Mouse (Mus musculus) lung, embryonic 14.5 days (tissue): Measurements from ENCODE around the gene Cxcl17. TPM values are rescaled to one million over a fixed set of nuclear protein-coding genes. Genes with fewer than 3 reads are reported as not detected.
A peak's percentile ranks its signal among the peaks of the same experiment; 100 is the strongest.
"Not testable (repeated sequence)": the region's sequence is repeated elsewhere in the genome, so short reads cannot be mapped to it uniquely, and the experiment has no call there.

Source experiments
- ATAC-seq: fragments of 200-750 bp; cut with Nextera tagmentation; 2 replicates; pipeline ENCODE4 v1.8.0; 2017; ENCODE audit warnings: mild to moderate bottlenecking, moderate TSS enrichment, moderate library complexity; ENCODE audit not compliant: insufficient read depth
- DNase-seq: peaks from one replicate; pipeline ENCODE4 v3.0.0-alpha.2; 2015
- H3K27ac ChIP-seq: fragments of 300-500 bp; sonication (generic); 2 replicates; pipeline ENCODE4 v1.5.1; 2014; ENCODE audit warnings: low read depth, mild to moderate bottlenecking, moderate library complexity
- H3K27me3 ChIP-seq: fragments of 300-500 bp; sonication (generic); 2 replicates; pipeline ENCODE4 v1.6.1; 2014; ENCODE audit warnings: low read length, control low read depth; ENCODE audit not compliant: insufficient read depth
- H3K36me3 ChIP-seq: fragments of 300-500 bp; sonication (generic); 2 replicates; pipeline ENCODE4 v1.6.1; 2014; ENCODE audit warnings: control low read depth; ENCODE audit not compliant: insufficient read depth
- H3K4me1 ChIP-seq: fragments of 300-500 bp; sonication (generic); 2 replicates; pipeline ENCODE4 v1.6.1; 2014; ENCODE audit warnings: antibody characterized with exemption, control low read depth; ENCODE audit not compliant: insufficient read depth
- H3K4me2 ChIP-seq: fragments of 300-500 bp; sonication (generic); 2 replicates; pipeline ENCODE4 v1.6.1; 2014; ENCODE audit warnings: mild to moderate bottlenecking
- H3K4me3 ChIP-seq: fragments of 300-500 bp; sonication (generic); 2 replicates; pipeline ENCODE4 v1.5.1; 2014; ENCODE audit warnings: low read depth, low read length
- H3K9ac ChIP-seq: fragments of 300-500 bp; sonication (generic); 2 replicates; pipeline ENCODE4 v1.6.1; 2014
- H3K9me3 ChIP-seq: fragments of 300-500 bp; sonication (generic); 2 replicates; pipeline ENCODE4 v1.6.1; 2016; ENCODE audit warnings: low read depth, low read length, control low read depth
- CTCF ChIP-seq: IDR thresholded peaks from 2 replicates; pipeline ENCODE4 v1.5.1; 2016; ENCODE audit warnings: antibody characterized with exemption, low read depth
- WGBS: fragments of 180-500 bp; shearing (Covaris S2); extraction: QIAGEN DNeasy Blood & Tissue Kit; methylation state at CpG from one replicate; pipeline ENCODE4 v1.1.7; 2014; 5-methylcytosine and 5-hydroxymethylcytosine counted together
- polyA plus RNA-seq: library from polyadenylated mRNA; unstranded; fragments of >200 nt; fragmentation: Nextera tagmentation; extraction: Ambion mirVana; gene quantifications from 2 replicates; pipeline ENCODE4 v1.2.1, GENCODE M21; 2014

Cxcl17 gene
- not detected in 2 replicates for polyA plus RNA-seq

DNA sequence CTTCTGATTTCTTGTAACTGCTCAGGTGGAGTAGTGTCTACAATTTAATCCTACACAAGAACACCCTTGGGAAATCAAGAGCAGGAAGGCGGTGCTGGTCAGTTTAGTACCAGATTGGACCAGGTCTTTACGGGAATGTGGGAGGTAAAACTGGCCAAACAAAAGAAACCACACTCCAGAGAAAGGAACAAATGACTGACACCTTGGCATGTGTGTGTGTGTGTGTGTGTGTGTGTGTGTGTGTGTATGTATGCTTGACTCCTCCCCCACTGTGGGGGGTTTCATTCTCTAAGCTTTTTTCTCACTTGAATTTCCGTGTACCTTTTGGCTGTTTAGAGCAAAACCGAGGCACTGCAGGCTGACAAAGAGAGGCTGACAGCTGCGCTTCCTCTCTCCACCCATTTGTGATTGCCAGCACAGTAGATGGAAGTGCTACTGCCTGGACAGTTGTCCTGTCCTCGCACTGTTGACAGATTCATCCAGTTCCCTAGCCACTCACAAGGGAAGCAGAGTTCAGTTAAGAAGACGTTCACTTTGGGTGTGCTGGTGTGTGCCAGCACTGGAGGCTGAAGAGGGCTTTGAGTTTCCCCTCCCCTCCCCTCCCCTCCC, at the start of gene Cxcl17:
TSS of gene Cxcl17 (minus strand) at position 54 of the 609 bp plus-strand sequence.
- Histone ChIP-seq H3K36me3 (no peaks in the 10 kb centered on the region), H3K27me3 (no peaks in the 10 kb centered on the region), H3K4me1 (no peaks in the 10 kb centered on the region), H3K4me2 (no peak within 1 kb of the TSS), H3K9me3 (no peaks in the 10 kb centered on the region), H3K4me3 (no peak within 1 kb of the TSS), H3K27ac (no peak within 1 kb of the TSS), H3K9ac (no peak within 1 kb of the TSS)
- ATAC-seq (no peak), DNase-seq (peak; percentile 28)
- 38% methylated on average over 7 of the region's 7 CpGs for WGBS
- TF ChIP-seq CTCF: no peak

GRCm38 (mm10) chr7:25462033-25462337, 49.3 kb upstream of the Cxcl17 start:
- not testable (repeated sequence) for H3K36me3 ChIP-seq, H3K27me3 ChIP-seq, ATAC-seq, H3K4me1 ChIP-seq, H3K4me2 ChIP-seq, H3K9ac ChIP-seq, H3K9me3 ChIP-seq, DNase-seq, H3K4me3 ChIP-seq, H3K27ac ChIP-seq
- whole genome bisulfite sequencing: no CpG with 5 or more reads among the region's 1 CpGs

DNA sequence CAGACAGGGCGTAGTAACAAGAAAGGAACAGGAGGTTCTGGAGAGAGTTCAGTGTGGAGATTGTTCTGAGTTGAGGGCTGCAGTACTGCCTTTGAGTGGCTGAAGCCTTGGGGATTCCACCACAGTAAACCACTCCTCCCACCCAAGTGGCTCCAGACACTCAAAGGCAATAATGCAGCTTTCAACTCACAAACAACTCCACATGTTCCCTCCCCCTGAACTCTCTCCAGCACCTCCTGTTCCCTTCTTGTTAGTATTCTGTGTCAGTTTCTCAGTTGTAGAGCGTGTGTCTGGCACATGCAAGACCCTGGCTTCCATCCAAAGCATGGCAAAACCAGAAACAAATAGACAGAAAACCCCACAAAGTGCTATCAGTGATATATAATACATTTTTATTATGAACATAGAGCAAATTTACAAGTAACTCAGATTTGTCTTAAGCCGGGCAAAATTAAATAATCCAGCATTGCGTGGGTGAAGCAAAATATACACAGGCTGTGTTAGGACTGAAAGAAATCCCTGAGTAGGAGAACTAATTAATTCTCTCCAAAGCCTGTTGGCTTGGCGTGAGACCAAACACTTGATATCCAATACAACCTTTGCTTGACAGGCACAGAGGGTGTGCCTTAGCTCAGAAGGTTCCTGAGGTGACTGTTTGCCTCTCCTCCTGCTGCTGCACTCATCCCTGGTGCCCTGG, 48.8 kb upstream of the Cxcl17 start:
- 48% methylated on average over 4 of the region's 5 CpGs for WGBS
- DNase-seq: not testable (repeated sequence)

DNA sequence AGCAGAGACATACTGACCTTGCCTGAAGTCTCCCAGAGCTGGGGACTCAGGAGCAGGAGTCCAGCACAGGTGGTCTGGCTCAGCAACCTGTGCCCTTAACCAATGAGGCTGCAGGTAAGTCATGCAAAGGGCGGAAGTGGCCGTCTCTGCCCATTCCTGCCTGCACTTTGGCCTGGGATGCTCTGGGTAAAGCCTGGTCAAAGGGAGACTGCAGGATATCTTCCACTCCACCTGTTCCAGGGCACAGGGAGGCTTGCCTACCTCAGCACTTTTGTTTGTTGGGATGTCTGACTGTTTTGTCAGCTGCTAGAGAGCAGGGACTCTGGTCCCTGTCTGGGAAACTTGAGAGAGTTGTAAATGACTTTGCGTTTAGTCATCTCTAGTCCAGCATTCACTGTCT, 39.4 kb upstream of the Cxcl17 start:
- no peak overlapping the region for H3K4me3 ChIP-seq
- no peaks in the 10 kb centered on the region for H3K9me3 ChIP-seq
- no peaks in the 10 kb centered on the region for H3K4me1 ChIP-seq
- ATAC-seq (no peak), DNase-seq (no peak)
- no peak overlapping the region for H3K4me2 ChIP-seq
- H3K9ac ChIP-seq: no peak overlapping the region
- no peak overlapping the region for H3K27ac ChIP-seq
- TF ChIP-seq CTCF: no peak
- H3K27me3 ChIP-seq: no peaks in the 10 kb centered on the region
- no peaks in the 10 kb centered on the region for H3K36me3 ChIP-seq
- WGBS: 60% methylated on average over 3 of the region's 3 CpGs

More for the DNA sequence above, 48.8 kb upstream of the Cxcl17 start:
- not testable (repeated sequence) for H3K4me1 ChIP-seq, H3K36me3 ChIP-seq, H3K27ac ChIP-seq, H3K4me3 ChIP-seq, H3K4me2 ChIP-seq, H3K9me3 ChIP-seq, H3K9ac ChIP-seq, H3K27me3 ChIP-seq, ATAC-seq

DNA sequence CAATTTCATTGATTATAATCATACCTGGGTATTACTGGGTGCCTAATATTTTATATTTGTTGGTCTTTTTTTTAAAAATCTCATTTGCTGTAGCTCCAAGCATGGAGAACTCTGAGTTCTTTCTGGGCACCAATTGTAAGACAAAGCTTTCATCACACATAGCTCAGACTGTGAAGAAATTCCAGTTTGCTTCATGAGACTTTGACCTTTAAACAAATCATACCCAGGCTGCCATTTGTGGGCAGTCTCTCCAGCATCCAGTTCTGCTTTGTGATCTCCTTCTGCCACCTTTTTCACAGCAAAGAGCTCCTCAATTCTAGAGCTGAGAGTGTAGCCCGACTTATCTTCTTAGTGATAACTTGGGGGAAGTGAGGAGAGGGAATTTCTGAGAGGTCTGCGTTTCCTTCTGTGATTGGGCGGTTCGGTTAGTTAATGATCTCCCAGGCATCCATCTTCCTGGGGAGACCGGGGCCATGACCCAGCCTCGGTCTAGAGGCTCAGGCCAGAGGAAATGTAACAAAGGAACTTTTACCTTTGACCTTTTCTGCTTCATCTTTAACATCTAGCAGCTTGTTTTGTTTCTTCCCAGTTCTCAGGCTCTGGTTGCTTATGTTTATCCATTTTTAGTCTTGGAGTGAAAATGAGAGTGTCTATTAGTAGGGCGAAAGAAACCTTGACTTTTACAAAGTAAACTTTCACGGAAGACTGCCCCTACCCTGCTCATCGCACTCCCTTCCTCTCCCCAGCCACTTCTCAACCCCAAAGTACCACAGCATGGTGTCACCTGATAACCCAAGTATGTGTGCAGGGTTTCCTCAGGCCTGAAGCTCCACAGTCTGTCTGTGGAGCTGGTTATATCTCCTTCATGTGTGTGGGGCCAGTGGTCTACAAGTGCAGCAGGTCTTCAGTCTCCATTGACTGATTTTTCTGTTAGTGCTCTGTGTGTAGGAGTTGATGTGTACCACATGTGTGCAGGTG, 37.5 kb upstream of the Cxcl17 start:
- no peak for TF ChIP-seq CTCF
- no peak overlapping the region for H3K27ac ChIP-seq

DNA sequence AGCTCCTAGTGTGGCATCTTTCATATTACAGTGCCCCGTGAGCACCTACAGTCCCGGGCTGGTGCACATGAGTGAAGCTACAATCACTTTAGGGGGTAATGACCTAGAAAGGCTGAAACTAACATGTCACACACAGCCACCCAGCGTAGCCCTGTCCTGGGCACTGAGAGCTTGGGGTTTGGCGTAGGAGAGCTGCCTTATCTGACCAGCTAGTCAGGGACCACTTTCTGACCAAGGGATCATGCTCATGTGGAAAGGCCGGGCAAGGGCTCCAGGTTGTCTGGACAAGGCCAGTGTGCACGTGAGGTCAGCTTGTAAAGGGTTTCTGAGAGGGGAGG, 28.1 kb upstream of the Cxcl17 start:
- TF ChIP-seq CTCF: no peak
- Histone ChIP-seq H3K4me1 (no peaks in the 10 kb centered on the region), H3K27me3 (no peaks in the 10 kb centered on the region), H3K4me2 (no peak overlapping the region), H3K4me3 (no peak overlapping the region), H3K9ac (no peak overlapping the region), H3K9me3 (no peaks in the 10 kb centered on the region), H3K27ac (peak overlapping the region; percentile 55; the same call in 1 of the 2 replicates), H3K36me3 (no peaks in the 10 kb centered on the region)
- ATAC-seq (no peak; the same call in 1 of the 2 replicates), DNase-seq (no peak)
- WGBS: 69% methylated on average over 6 of the region's 6 CpGs

More for the DNA sequence above, 37.5 kb upstream of the Cxcl17 start:
- Histone ChIP-seq H3K9me3 (no peaks in the 10 kb centered on the region), H3K4me3 (no peak overlapping the region), H3K9ac (no peak overlapping the region), H3K27me3 (no peaks in the 10 kb centered on the region), H3K36me3 (no peaks in the 10 kb centered on the region), H3K4me1 (no peaks in the 10 kb centered on the region), H3K4me2 (no peak overlapping the region)
- DNase-seq: no peak
- 19% methylated on average over 9 of the region's 9 CpGs for WGBS
- ATAC-seq: no peak
